Mouse (Mus musculus): ENCODE results near the gene Rbpj.
A peak's percentile ranks its signal among the peaks of the same experiment; 100 is the strongest.

Gene Rbpj

GRCm38 (mm10) chr5:53551394-53551793 lies 85.4 kb downstream of the Rbpj start:
- no peak for DNase-seq (ENCODE audit: low spot score in 2 of 2)

DNA sequence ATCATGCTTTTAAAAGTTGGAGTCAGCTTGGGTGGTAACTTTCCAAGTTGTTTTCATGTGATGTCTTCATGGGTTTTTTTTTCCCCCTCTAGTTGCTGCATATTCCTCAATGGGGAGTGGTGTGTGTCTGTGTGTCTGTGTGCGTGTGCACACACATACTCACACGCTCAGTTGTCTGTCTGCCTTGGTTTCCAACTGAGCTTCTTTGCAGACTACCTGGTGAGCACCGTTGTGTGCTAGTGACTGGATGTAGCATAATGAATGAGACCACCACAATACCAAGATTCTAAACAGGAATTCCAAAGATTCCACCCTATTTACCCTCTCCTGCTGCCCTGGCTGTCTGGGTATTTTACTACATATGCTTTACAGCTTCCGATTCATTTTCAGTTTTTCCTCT lies 86.0 kb downstream of the Rbpj start:
- DNase-seq (ENCODE audit: low spot score in 2 of 2), result no peak

DNA sequence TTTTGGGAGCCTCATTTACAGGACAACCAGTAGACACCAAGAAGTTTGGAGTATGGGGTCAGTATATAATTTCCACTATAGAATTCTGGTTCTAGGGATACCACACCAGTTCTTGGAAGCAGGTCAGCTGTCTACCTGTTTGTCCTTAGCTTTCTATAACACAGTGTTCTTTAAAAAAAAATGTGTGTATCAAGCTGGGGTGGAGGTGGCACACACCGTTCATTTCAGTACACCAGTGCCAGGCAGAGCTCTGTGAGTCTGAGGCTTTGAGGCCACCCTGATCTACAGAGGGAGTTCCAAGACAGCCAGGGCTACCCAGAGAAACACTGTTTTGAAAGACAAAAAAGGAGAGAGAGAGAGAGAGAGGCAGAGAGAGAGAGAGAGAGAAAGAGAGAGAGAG lies 87.3 kb downstream of the Rbpj start:
- DNase-seq (ENCODE audit: low spot score in 2 of 2), result no peak

GRCm38 (mm10) chr5:53554180-53554579 lies 88.2 kb downstream of the Rbpj start:
- DNase-seq (ENCODE audit: low spot score in 2 of 2), result no peak

- DNase-seq (ENCODE audit: low spot score in 2 of 2), result no peak
Observed at GRCm38 (mm10) chr5:53554926-53555325, 89.0 kb downstream of the Rbpj start.

DNA sequence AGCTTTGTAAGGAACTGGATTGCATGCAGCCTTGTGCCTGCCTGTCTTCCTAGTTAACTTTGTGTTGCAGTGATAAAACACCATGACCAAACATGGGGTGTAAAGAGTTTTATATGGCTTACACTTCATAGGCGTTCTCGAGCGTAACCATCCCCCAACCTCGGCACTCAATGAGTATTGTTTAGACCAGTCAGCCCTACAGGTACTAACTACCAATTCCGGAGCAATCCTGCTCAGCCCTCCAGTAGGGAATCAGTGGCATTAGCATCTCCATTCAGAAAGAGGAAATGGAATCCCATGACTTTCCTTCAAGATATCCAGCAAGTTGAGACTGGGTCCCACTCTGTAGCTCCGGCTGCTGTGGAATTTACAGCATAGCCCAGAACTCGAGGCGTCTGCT lies 89.5 kb downstream of the Rbpj start:
- DNase-seq (ENCODE audit: low spot score in 2 of 2), result no peak

GRCm38 (mm10) chr5:53555929-53556328 lies 90.0 kb downstream of the Rbpj start:
- no peak for DNase-seq (ENCODE audit: low spot score in 2 of 2)

DNA sequence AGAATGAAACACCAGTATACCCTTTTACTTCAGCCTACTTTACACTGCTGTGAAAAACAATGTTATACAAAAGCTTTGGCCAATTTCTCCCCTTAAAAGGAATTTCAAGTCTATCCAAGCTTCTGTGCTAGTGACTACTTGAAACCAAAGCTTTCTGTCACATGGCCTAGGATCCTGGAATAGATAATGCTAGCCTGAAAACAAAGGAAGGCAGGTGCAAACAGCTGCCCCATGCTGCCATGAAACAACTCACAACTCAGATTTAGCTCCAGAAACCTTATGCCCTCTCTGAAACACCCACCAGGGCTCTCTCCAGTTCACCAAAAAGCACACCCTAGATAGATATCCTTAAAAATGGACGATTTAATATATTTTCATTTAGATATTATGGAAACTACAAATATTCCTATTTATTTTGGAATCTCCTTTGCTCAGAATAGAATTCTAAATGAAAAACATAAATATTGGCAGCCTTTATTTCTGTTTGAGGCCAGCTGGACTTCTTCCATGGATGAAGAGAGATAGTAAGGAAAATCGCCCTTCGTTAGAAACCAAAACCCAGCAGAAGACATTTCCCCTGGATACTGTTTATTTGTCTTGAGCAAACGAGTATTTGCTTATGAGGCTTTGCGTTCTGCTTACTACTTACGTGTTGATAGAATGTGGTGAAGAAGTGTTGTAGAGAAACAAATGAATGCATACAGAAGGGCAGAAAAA lies 91.8 kb downstream of the Rbpj start:
- no peak for DNase-seq (ENCODE audit: low spot score in 2 of 2)

GRCm38 (mm10) chr5:53561160-53561559 lies 95.2 kb downstream of the Rbpj start:
- DNase-seq (ENCODE audit: low spot score in 2 of 2), result no peak

GRCm38 (mm10) chr5:53564309-53564708 lies 98.4 kb downstream of the Rbpj start:
- DNase-seq (ENCODE audit: low spot score in 2 of 2), result no peak

- no peak for DNase-seq (ENCODE audit: low spot score in 2 of 2)
Observed at GRCm38 (mm10) chr5:53565213-53565794, 99.4 kb downstream of the Rbpj start.

DNA sequence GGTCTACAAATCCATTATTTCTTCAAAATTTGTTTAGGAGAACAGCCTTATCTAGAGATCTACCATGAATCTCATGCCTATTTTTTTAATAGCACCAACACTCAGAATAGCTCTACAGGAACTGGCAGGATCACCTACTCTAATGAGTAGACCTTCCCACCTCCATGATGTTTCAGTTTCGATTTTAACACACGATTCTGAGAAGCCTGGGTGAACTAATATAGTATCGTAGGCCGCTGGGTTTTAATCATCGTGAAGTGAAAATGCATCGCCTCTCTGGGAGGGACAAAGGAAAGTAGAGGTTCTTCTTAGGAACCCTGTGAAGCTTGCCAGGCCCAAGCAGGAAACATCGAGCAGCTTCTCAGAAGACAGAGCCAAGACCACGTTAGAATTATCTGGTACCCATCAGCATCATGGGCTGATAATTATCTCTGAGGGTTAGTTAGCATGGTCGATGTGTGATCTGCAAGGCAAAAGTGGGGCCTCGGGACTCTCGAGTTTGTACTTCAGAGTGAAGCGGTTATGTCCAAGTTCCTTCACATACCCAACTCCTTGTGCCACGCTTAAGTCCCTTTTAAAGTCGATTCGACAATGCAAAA lies 100.6 kb downstream of the Rbpj start:
- no peak for DNase-seq (ENCODE audit: low spot score in 2 of 2)

GRCm38 (mm10) chr5:53572496-53572895 lies 106.5 kb downstream of the Rbpj start:
- DNase-seq (ENCODE audit: low spot score in 2 of 2), result no peak

DNA sequence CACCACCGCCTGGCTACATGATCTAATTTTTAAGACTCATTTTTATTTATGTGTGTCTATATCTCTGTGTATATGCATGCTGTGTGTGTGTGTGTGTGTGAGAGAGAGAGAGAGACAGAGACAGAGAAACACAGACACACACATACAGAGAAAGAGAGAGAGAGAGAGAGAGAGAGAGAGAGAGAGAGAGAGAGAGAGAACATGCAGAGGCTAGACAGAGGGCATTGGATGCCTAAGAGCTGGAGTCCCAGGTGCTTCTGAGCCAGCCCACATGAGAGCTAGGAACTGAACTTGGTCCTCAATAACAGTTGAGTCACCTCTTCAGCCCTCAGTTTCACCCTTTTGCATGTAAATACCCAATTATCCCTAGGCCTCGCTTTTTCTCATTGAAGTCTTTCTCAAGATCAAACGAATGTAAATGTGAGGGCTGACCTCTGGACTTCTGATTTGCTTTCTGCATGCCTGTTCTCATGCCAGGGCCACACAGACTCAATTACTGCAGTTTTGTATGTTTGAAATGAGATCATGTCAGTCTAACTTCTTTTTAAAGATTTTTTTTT lies 109.0 kb downstream of the Rbpj start:
- no peak for DNase-seq (ENCODE audit: low spot score in 2 of 2)

DNA sequence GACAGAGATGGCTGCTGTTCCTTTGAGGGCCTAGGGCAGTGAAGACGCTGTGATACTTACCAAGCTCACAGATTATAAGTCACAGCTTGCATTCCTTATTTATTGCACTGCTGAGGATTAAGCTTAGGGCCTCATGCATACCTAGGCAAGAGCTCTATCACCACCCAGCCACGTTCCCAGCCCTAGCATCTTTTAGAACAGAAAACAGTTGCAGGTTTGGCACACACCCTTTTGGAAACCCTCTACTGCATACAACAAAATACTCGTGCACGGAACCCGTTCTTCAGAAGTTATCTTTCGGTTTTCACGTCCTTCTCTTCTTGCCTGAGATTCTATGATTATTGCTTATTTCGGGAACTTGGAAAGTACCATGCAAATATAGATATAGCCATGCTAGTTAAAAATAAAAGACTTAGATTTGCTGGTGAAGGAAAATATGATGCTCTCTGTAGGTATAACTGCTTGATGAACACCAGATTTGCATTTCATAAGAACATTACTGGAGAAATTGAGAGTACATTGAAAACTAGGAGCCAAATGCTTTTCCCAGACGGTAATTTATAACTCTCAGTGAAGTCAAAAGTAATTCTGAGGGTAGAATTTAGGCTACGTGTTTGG lies 111.4 kb downstream of the Rbpj start:
- no peak for DNase-seq (ENCODE audit: low spot score in 2 of 2)

GRCm38 (mm10) chr5:53584069-53584767 lies 118.3 kb downstream of the Rbpj start:
- DNase-seq (ENCODE audit: low spot score in 2 of 2), result no peak

GRCm38 (mm10) chr5:53588421-53589171 lies 122.6 kb downstream of the Rbpj start:
- no peak for DNase-seq (ENCODE audit: low spot score in 2 of 2)

DNA sequence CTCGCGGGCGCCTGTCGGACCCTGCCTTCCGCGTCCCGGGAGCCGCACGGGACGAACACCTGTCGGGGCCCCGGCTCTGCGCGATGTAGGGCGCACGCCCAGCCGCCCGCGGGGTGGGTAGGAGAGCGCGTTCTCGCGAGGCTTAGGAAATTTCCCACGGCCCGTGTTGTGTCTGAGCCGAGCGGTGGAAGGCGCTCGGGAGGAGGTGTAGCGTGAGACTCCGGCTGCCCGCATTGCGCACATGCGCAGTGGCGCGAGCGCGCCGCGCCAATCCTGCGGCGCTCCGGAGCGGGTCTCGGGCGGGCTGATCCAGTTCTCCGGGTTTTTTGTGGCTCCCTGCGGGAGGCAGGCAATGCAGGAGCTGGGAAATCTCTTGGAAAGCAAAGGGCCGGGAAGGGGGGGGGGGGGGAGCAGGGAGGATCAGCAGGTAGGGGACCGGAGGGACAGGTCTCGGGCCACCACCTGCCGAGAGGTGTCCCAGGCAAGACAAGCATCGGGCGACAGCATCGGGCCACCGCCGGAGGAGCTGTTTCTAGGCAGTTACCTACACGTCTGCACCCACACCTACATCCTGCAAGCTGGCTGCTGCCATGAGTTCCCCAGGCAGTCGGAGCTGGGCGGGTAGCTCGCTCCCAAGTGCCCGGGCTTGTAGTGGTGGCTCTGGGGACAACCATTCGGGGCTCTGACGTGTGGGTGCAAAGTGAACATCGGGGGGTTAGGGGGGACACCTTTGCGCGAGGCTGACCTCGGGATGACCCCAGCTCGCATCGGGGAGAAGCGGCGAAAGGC lies 123.4 kb downstream of the Rbpj start:
- DNase-seq (ENCODE audit: low spot score in 2 of 2), result peak; percentile 89 to 94

DNA sequence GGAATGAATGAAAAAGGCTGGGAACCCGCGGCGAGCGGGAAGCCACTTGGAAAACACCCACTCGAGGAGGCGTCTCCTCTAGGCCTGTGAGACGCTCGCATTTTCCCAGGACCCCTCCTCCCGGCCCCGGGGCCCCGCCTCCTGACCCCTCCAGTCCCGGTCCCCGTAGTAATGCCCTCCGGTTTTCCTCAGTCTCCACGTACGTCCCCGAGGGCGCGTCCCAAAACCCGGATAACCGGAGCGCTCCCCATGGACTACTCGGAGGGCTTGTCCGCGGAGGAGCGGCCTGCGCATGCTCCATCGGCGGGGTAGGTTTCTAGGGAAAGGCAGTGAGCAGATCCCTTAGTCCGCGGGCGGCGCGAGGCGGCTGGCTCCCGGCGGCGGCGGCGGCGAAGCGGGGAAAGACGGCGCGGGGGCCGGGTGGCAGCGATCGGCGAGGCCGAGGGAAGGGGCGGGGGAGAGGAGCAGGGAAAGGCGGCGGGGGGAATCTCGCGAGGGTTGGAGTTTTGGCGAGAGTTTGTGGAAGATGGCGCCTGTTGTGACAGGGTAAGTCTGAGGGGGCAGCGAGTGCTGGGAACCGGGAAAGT lies 124.3 kb downstream of the Rbpj start:
- DNase-seq (ENCODE audit: low spot score in 2 of 2), result peak; percentile 99

All from frontal cortex, postnatal 25 days (tissue).